Mouse (Mus musculus): Measurements from ENCODE around the gene Tpbg.

- no peak for TF ChIP-seq POLR2A (IDR thresholded peaks at IDR 0.05; ENCODE audit: insufficient read depth, low read depth, low read length)
- TF ChIP-seq CTCF (IDR thresholded peaks at IDR 0.05; ENCODE audit: insufficient read depth, low read depth, low read length), result no peak
Observed at GRCm38 (mm10) chr9:85843031-85843890, 1.1 kb downstream of the Tpbg start.
